Mouse (Mus musculus) frontal cortex, adult 2 months (tissue): ENCODE data around the gene Rem1. TPM values are rescaled to one million over a fixed set of nuclear protein-coding genes. Genes with fewer than 3 reads are reported as not detected.

ENCODE experiments used
- DNase-seq, 2 experiments: peaks; one replicate each; pipeline ENCODE4 v3.0.0; 2022; ENCODE audit warnings: low spot score in 1 of 2; ENCODE audit errors: extremely low spot score in 1 of 2
- polyA plus RNA-seq: library from polyadenylated mRNA; depleted of rRNA; stranded (reverse); fragments of >200 nt; gene quantifications from 2 replicates; pipeline ENCODE4 v1.2.3, GENCODE M21; 2012; rRNA removed

Rem1 gene
- polyA plus RNA-seq, 1 experiment: 0.72 TPM

DNA sequence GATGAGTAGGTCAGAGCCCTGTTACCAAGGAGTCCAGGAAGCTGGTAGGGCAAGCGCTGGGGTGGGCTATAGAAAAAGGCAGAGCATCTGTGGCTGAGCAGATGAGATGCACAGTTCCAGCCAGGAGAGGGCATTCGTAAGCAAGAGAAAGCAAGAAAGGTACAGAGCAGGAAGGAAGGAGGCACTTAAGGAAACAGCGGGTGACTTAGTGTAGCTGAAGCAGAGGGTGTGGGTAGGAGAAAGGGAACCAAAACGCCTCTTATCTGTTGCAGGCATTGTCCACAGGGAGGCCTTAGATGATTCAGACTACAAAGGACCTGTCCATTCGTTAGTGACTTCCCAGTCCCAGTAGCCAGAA lies 44.9 kb downstream of the Rem1 start:
- peak; percentile 38 to 73 for DNase-seq

DNA sequence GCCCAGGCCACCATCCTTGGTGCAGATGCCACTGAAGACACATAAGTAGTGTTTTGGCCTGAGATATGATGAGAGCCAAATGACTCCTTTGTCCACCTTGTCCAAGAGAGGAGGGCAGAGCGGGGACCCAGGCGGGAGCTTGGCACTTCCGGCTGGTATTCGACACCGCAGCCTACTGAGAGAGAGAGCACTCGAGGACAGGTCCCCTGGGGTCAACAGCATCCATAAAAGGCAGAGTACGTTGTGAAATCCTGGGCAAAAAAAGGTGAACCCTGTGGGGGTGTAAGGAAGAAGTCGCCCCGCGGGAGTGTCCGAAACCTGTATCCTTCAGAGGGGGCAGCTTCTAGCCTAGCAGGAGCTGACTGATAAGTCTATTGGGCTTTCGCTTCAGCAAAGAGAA lies 45.4 kb downstream of the Rem1 start:
- no peak for DNase-seq

DNA sequence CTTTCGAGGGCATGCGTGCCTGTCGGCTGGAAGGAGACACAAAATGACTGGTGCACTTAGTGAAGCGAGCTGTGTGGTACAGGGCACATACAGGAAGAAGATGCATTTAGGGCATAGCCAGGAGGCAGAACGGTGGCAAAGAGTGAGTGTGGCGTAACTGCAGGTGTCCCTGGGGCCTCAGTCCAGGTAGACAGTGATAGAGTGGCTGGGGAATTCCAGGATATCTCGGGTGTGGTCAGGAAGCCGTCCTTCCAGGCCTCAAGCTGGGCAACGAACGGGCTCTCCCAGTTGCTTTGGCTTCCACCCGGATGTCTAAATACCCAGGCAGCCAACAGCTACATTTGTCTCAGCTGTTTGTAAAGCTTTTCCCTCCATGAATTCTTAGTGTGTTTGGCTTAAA lies 47.4 kb downstream of the Rem1 start:
- DNase-seq: no peak

DNA sequence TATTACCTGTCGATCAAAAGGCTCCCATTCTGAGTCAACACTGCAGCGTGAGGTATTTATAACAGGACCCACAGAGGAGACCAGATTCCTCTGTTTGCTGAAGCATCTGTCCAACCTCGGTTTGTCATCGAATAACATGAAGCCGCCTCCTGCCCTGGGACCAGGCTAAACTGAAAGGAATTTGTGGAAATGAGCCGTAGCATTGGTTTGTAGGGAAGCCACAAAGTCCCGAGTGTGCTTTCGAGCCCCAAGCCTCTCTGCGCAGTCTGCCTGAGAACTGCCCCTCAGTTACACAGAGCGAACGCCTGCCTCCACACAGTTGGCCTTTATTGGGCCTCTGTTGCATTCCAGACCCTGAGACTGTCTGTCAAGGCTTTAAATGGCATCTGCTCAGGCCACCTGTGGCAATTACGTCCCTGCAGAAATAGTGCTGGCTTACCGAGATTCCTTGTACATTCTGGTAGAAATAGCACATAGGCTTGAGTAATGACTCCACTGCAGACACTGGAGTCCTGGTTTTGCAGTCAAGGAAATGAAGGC lies 48.6 kb downstream of the Rem1 start:
- no peak for DNase-seq

DNA sequence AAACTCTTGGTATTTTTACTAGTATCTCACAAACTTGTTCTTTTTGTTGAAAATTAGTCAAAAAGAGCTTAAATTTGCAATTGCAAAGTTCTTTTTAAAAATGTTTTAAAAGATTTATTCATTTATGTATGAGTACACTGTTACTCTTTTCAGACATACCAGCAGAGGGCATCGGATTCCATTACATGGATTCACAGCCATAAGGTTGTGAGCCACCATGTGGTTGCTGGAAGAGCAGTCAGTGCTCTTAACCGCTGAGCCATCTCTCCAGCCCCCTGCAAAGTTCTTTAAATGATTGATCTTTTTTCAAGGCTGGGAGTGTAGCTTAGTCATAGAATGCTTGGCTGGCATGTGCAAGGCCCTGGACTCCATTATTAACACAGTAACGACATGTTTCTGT lies 51.6 kb downstream of the Rem1 start:
- DNase-seq: peak in 1 of 2 experiments; percentile 64

DNA sequence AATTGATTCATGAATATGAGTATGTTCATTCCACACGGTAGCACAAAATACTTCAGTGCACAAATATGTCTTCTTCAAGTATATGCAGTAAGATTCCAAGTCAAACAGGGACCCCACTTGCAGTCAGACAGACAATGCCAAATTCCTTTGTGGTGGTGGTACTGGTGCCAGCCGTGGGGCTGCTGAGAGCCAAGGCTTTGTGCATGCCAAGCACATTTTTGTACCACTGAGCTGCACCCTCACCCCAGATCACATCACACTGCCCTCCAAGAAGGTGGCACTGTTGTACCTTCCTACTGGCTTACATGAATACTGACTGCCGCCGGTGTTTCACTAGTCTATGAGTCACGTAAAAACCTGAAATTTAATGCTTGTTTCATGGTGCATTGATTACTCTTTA lies 52.2 kb downstream of the Rem1 start:
- no peak for DNase-seq

DNA sequence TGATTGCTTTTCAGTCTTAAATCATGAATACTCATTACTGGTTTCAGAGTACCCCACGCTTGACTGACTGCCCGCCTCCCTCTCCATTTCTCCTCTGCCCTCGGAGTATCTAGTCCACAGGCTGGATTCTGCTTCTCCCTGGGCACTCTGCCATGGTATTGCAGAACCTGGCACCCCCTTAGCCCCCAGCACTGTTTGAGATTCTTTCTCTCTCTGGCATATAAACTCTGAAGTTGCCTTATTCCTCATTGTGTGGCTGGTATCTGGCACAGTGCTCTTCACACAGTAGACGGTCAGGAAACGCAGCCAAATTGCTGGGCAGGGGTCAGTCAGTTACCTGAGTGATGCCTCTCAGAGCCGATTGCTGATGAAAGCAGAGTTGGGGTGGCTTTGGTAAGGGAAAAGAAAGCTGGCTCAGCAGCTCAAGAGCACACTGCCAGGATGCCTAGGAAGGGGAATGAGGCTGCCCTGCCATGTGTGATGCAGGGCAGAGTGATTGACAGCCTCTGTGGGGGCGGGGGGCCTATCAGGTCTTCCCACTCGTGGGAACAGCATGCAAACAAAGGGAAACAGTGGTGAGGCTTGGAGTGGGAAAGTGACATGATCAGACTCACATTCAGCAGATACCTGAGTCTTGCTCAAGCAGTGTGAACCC lies 53.1 kb downstream of the Rem1 start:
- no peak for DNase-seq

DNA sequence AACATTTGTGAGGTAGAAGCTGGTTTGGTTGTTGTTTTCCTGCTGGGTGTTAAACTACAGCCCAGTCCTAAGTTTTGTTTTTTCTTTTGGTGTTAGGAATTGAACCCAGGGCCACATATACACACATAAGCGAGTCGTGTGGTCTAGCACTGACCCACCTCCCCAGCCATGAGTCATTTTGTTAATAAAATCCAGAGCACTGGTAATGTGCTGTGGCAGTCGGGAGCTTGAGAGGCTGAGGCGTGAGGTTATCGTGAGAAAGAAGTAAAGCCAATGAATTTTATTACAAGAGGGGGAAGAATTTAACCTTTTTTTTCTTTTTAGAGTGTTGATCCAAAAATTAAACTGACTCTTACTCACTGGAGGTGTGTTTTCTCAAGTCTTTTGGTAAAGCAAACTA lies 56.3 kb downstream of the Rem1 start:
- DNase-seq: no peak

Other genes starting within 250 kb of the Rem1 start
- gene Sox12, start 228.9 kb upstream of the Rem1 start, polyA plus RNA-seq: 22.7 and 23.4 TPM in 2 replicates
- 9.2 and 9.7 TPM in 2 replicates for gene Zcchc3, start 211.9 kb upstream of the Rem1 start, polyA plus RNA-seq
- 4.4 and 4.5 TPM in 2 replicates for gene 6820408C15Rik, start 211.4 kb upstream of the Rem1 start, polyA plus RNA-seq
- not detected in 2 replicates for gene Defb23, start 162.3 kb upstream of the Rem1 start, polyA plus RNA-seq
- 0.20 TPM in 1 of 2 replicates, not detected in the other for gene Defb20, start 149.9 kb upstream of the Rem1 start, polyA plus RNA-seq
- gene Defb22, start 136.8 kb upstream of the Rem1 start, polyA plus RNA-seq: not detected in 2 replicates
- gene Defb26, start 115.3 kb upstream of the Rem1 start, polyA plus RNA-seq: not detected in 2 replicates
- gene Defb28, start 108.7 kb upstream of the Rem1 start, polyA plus RNA-seq: not detected in 2 replicates
- gene Defb29, start 86.9 kb upstream of the Rem1 start, polyA plus RNA-seq: not detected in 2 replicates
- gene Gm17416, start 57.6 kb upstream of the Rem1 start, polyA plus RNA-seq: not detected in 2 replicates
- gene Defb21, start 54.2 kb upstream of the Rem1 start, polyA plus RNA-seq: not detected in 2 replicates
- not detected in 2 replicates for gene Defb19, start 46.6 kb upstream of the Rem1 start, polyA plus RNA-seq
- gene Defb45, start 27.6 kb upstream of the Rem1 start, polyA plus RNA-seq: not detected in 2 replicates
- not detected in 2 replicates for gene Defb36, start 22.6 kb upstream of the Rem1 start, polyA plus RNA-seq
- not detected in 2 replicates for gene Defb25, start 3.9 kb upstream of the Rem1 start, polyA plus RNA-seq
- gene H13, start 42.5 kb downstream of the Rem1 start, polyA plus RNA-seq: 82.4 and 82.7 TPM in 2 replicates
- gene Mcts2, start 60.1 kb downstream of the Rem1 start, polyA plus RNA-seq: 18.9 and 19.0 TPM in 2 replicates
- gene Id1, start 109.3 kb downstream of the Rem1 start, polyA plus RNA-seq: 81.5 and 93.8 TPM in 2 replicates
- gene Cox4i2, start 127.2 kb downstream of the Rem1 start, polyA plus RNA-seq: 6.9 and 7.6 TPM in 2 replicates
- gene Bcl2l1, start 204.8 kb downstream of the Rem1 start, polyA plus RNA-seq: 91.7 and 91.8 TPM in 2 replicates
- 1.6 and 1.7 TPM in 2 replicates for gene Tpx2, start 221.0 kb downstream of the Rem1 start, polyA plus RNA-seq